Mouse (Mus musculus): ENCODE data around the gene Cdk6.

- TF ChIP-seq CHD2 (IDR thresholded peaks at IDR 0.05; ENCODE audit: low read depth, low read length) = no peak
- no peak for TF ChIP-seq HCFC1 (IDR thresholded peaks at IDR 0.05; ENCODE audit: borderline replicate concordance, insufficient read depth, low read length)
These were observed 40.4 kb upstream of the Cdk6 start for GRCm38 (mm10) chr5:3300801-3301457.
